Mouse (Mus musculus): ENCODE data around the gene 2310034G01Rik. TPM values are rescaled to one million over a fixed set of nuclear protein-coding genes. Genes with fewer than 3 reads are reported as not detected.

Gene 2310034G01Rik
- polyA plus RNA-seq (2015; fragmentation: Nextera tagmentation; extraction: Ambion mirVana) = 1.6 and 1.7 TPM in 2 replicates

DNA sequence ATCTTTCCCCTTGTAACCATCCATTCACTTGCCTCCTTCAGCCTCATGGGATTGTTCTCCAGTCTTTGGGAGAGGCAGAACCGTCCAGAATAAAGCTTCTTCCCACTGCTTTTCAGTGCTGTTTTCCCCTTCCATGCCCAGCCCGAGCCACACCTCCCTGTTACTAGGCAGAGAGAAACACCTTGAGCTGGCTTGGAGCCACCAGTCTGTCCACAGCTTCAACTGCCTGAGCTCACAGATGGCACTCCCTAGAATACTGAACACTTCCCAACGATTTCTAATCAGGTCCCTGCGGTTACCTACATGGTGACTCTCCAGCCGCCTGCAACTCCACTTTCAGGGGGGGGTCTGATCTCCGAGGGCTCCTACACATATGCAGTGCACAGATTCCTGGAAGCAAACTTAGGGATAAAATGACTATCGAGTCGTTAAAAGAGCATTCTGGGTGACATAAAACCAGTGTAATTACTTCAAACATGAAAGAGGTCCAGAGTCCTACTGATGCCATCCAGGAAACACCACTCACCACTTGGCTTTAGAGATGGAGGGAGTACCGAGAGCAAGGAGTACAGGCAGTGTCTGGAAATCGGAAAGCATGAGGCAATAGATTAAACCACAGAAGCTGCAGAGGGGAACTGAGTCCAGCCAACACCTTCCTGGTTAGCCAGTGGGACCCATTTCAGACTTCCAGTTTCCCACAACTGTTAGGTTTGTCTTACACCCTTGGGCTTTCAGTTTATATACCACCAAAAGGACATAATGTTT lies at the start of gene 2310034G01Rik:
Gene 2310034G01Rik, minus strand, starts transcription at position 135 of the 765 bp plus-strand sequence.
- 47% methylated on average over 10 of the region's 10 CpGs for WGBS
- H3K9ac ChIP-seq (ENCODE audit: low read length) = peak within 1 kb of the TSS; percentile 78

DNA sequence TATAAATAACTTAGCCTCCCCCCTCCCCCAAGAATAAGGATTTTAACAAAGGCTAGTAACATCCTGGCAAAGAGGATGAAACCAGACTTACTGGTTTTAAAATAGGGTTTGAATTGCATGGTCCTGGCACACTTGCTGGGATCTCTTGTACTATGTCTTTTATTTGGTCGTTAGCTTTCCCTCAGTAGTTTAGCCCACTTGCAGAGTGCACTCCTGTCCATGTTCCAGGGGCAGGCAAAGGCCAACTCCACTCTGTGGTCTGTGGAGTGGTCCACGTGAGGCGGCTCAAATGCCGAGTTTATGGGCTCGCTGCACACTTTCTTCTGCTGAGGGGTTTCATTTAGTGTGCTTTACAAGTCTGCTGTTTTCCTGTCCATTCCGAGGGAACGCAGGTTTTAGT lies 49.8 kb upstream of the 2310034G01Rik start:
- Histone ChIP-seq H3K27me3 (ENCODE audit: control insufficient read depth, insufficient read depth, low read length) (no peaks in the 10 kb centered on the region), H3K4me1 (replicated peaks; ENCODE audit: control insufficient read depth, insufficient read depth) (0 out of 2 replicates have a peak, but pooled peaks cover 4% of the 10 kb centered on the region), H3K4me3 (ENCODE audit: low read depth, low read length) (no peak overlapping the region), H3K27ac (replicated peaks) (no peak overlapping the region), H3K36me3 (ENCODE audit: control insufficient read depth, insufficient read depth, low read length) (peaks cover 10% of the 10 kb centered on the region), H3K9me3 (ENCODE audit: control insufficient read depth, low read length) (no peaks in the 10 kb centered on the region), H3K4me2 (replicated peaks; ENCODE audit: low read depth) (no peak overlapping the region), H3K9ac (ENCODE audit: low read length) (no peak overlapping the region)
- no peak for DNase-seq (ENCODE audit: low spot score)
- ATAC-seq (ENCODE audit: low FRiP score, low TSS enrichment) = no peak
- no peak for TF ChIP-seq EP300 (optimal IDR thresholded peaks at IDR 0.05)
- 64% methylated on average over 7 of the region's 7 CpGs for WGBS

More for the DNA sequence above, at the start of gene 2310034G01Rik:
- no peaks in the 10 kb centered on the region for H3K9me3 ChIP-seq (ENCODE audit: control insufficient read depth, low read length)
- H3K27me3 ChIP-seq (ENCODE audit: control insufficient read depth, insufficient read depth, low read length) = no peaks in the 10 kb centered on the region
- peak within 1 kb of the TSS; percentile 84 for H3K27ac ChIP-seq (replicated peaks)
- peak within 1 kb of the TSS; percentile 96 for H3K4me2 ChIP-seq (replicated peaks; ENCODE audit: low read depth)
- peaks cover 4% of the 10 kb centered on the region; the same call in 1 of the 2 replicates for H3K4me1 ChIP-seq (replicated peaks; ENCODE audit: control insufficient read depth, insufficient read depth)
- ATAC-seq (ENCODE audit: low FRiP score, low TSS enrichment) (peak; percentile 78), DNase-seq (ENCODE audit: low spot score) (peak; percentile 86)
- no peaks in the 10 kb centered on the region for H3K36me3 ChIP-seq (ENCODE audit: control insufficient read depth, insufficient read depth, low read length)
- peak within 1 kb of the TSS; percentile 63 for H3K4me3 ChIP-seq (ENCODE audit: low read depth, low read length)
- TF ChIP-seq CTCF (IDR thresholded peaks at IDR 0.05; ENCODE audit: low read depth) = no peak
- no peak for TF ChIP-seq EP300 (optimal IDR thresholded peaks at IDR 0.05)

DNA sequence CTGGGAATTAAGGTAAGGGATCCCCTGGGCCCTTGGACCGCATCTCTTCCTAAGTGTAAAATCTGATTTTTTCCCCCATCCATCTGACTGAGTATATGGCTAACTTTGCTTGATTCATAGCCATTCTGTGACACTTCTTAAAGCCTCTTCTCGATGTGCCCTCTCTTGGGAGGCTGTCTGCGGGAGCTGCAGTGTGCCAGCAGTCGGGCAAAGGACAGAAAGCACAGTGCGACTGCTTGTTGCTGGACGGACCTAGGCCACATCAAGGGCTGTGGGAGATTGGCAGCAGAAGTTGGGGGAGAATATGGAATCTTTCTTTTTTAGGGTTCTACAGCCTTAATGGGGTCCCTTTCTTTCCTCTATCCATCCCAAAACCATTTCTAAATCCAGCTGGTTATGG lies 49.3 kb upstream of the 2310034G01Rik start:
- H3K27ac ChIP-seq (replicated peaks) = no peak overlapping the region
- H3K4me1 ChIP-seq (replicated peaks; ENCODE audit: control insufficient read depth, insufficient read depth) = peaks cover 5% of the 10 kb centered on the region; the same call in 1 of the 2 replicates
- ATAC-seq (ENCODE audit: low FRiP score, low TSS enrichment) (no peak), DNase-seq (ENCODE audit: low spot score) (no peak)
- no peaks in the 10 kb centered on the region for H3K27me3 ChIP-seq (ENCODE audit: control insufficient read depth, insufficient read depth, low read length)
- H3K4me2 ChIP-seq (replicated peaks; ENCODE audit: low read depth) = no peak overlapping the region
- WGBS = 84% methylated on average over 6 of the region's 6 CpGs
- no peak overlapping the region for H3K9ac ChIP-seq (ENCODE audit: low read length)
- H3K36me3 ChIP-seq (ENCODE audit: control insufficient read depth, insufficient read depth, low read length) = peaks cover 10% of the 10 kb centered on the region
- no peaks in the 10 kb centered on the region for H3K9me3 ChIP-seq (ENCODE audit: control insufficient read depth, low read length)
- H3K4me3 ChIP-seq (ENCODE audit: low read depth, low read length) = no peak overlapping the region
- TF ChIP-seq EP300 (optimal IDR thresholded peaks at IDR 0.05) = no peak

DNA sequence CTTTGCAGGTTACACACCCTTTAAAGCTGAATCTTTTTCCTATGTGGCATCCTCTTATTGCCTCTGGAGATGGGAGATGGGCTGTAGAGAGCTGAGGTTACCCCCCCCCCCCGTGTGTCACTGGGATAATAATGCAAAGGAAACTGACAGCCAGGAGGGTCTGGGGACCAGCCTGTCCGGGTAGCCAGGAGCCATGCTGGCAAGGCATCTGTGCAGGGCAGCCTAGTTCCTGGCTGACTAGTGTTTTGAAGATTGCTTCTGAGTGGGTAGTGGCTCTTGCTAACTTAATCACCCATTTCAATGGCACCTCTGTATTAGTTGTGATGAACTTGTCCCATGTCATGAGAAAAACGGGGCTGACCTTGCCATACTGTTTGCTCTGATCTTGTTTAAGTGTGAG lies 48.3 kb upstream of the 2310034G01Rik start:
- TF ChIP-seq CTCF (IDR thresholded peaks at IDR 0.05; ENCODE audit: low read depth) (no peak), EP300 (optimal IDR thresholded peaks at IDR 0.05) (no peak)
- Histone ChIP-seq H3K36me3 (ENCODE audit: control insufficient read depth, insufficient read depth, low read length) (peaks cover 5% of the 10 kb centered on the region), H3K4me1 (replicated peaks; ENCODE audit: control insufficient read depth, insufficient read depth) (peaks cover 7% of the 10 kb centered on the region; the same call in 1 of the 2 replicates), H3K4me3 (ENCODE audit: low read depth, low read length) (peak overlapping the region; percentile 87), H3K9ac (ENCODE audit: low read length) (peak overlapping the region; percentile 80; the same call in 1 of the 2 replicates), H3K27ac (replicated peaks) (no peak overlapping the region), H3K4me2 (replicated peaks; ENCODE audit: low read depth) (peak overlapping the region; percentile 88), H3K27me3 (ENCODE audit: control insufficient read depth, insufficient read depth, low read length) (no peaks in the 10 kb centered on the region), H3K9me3 (ENCODE audit: control insufficient read depth, low read length) (no peaks in the 10 kb centered on the region)
- no peak for DNase-seq (ENCODE audit: low spot score)
- no peak for ATAC-seq (ENCODE audit: low FRiP score, low TSS enrichment)
- WGBS = 38% methylated on average over 3 of the region's 3 CpGs

DNA sequence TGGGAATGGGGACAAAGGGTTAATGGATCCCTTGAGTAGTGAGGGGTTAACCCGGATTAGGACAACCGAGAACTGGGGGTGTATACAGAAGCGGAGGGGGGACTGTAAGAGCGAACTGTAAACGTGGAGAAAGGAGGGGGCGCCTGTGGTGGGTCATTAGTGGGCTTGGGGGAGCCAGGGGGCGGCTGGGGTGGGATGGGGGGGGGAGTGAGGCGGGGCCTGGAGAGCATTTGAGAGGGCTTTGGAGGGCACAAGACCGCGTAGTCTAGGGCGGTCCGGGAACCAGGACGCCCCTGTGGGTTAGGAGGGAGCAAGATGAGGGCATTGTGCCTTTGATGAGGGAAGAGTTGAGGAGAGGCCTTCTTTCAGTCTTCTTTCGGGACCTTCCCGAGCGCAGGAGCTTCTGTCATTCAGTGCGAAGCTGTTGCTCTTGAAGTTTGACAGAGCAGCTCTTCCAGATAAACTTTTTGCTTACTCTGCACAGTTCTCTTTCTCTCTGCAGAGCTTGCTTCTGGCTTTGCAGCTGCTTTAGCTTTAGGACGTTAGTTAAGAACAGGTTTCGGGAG lies 47.4 kb upstream of the 2310034G01Rik start:
- no peak for DNase-seq (ENCODE audit: low spot score)
- Histone ChIP-seq H3K4me3 (ENCODE audit: low read depth, low read length) (peak overlapping the region; percentile 87), H3K9me3 (ENCODE audit: control insufficient read depth, low read length) (no peaks in the 10 kb centered on the region), H3K9ac (ENCODE audit: low read length) (peak overlapping the region; percentile 80), H3K4me1 (replicated peaks; ENCODE audit: control insufficient read depth, insufficient read depth) (peaks cover 7% of the 10 kb centered on the region; the same call in 1 of the 2 replicates), H3K27ac (replicated peaks) (peak overlapping the region; percentile 88), H3K4me2 (replicated peaks; ENCODE audit: low read depth) (peak overlapping the region; percentile 88), H3K27me3 (ENCODE audit: control insufficient read depth, insufficient read depth, low read length) (no peaks in the 10 kb centered on the region), H3K36me3 (ENCODE audit: control insufficient read depth, insufficient read depth, low read length) (peaks cover 4% of the 10 kb centered on the region; the same call in 1 of the 2 replicates)
- ATAC-seq (ENCODE audit: low FRiP score, low TSS enrichment) = no peak
- no peak for TF ChIP-seq CTCF (IDR thresholded peaks at IDR 0.05; ENCODE audit: low read depth)
- TF ChIP-seq EP300 (optimal IDR thresholded peaks at IDR 0.05) = no peak
- 3% methylated on average over 19 of the region's 19 CpGs for WGBS

All from stomach, postnatal 0 days (tissue).